ENCODE assay signal across 8 mouse cellular contexts in genomic region chr7:3329776-3330546, GRCm38 (mm10). TPM values are rescaled to one million over a fixed set of nuclear protein-coding genes. Genes with fewer than 3 reads are reported as not detected.
A peak's percentile ranks its signal among the peaks of the same experiment; 100 is the strongest.
DNase-seq lines count a peak whose midpoint lies in the region; ATAC-seq and TF ChIP-seq lines count a peak whose summit lies in the region.

No protein-coding gene starts in this region.

- dilution Hi-C loops in CH12.LX (cut with MboI; ENCODE audit: extremely low pct_ligation_motif_present, extremely low pct_unique_long_range_greater_than_20kb, low sequenced_read_pairs), result no loop called here

- H3K27me3 ChIP-seq in CH12.LX (replicated peaks), result no peaks in the 10 kb centered on the region
- H3K27me3 ChIP-seq in forebrain, embryonic 10.5 days (ENCODE audit: poor library complexity, severe bottlenecking), result peaks cover 26% of the 10 kb centered on the region
- H3K27me3 ChIP-seq in heart, embryonic 15.5 days, result peaks cover 52% of the 10 kb centered on the region
- H3K27me3 ChIP-seq in liver, embryonic 15.5 days, result peaks cover 56% of the 10 kb centered on the region
- H3K27me3 ChIP-seq in neural tube, embryonic 12.5 days (replicated peaks), result peaks cover 4% of the 10 kb centered on the region; the same call in 1 of the 2 replicates
- peaks cover 18% of the 10 kb centered on the region for H3K27me3 ChIP-seq in stomach, embryonic 16.5 days (ENCODE audit: control insufficient read depth, insufficient read depth, low read length)

- H3K9me3 ChIP-seq in CH12.LX (replicated peaks; ENCODE audit: low read length), result no peaks in the 10 kb centered on the region
- H3K9me3 ChIP-seq in forebrain, embryonic 10.5 days, result no peaks in the 10 kb centered on the region
- no peaks in the 10 kb centered on the region for H3K9me3 ChIP-seq in heart, embryonic 15.5 days (replicated peaks)
- no peaks in the 10 kb centered on the region for H3K9me3 ChIP-seq in liver, embryonic 15.5 days (replicated peaks)
- H3K9me3 ChIP-seq in neural tube, embryonic 12.5 days, result no peaks in the 10 kb centered on the region
- no peaks in the 10 kb centered on the region for H3K9me3 ChIP-seq in stomach, embryonic 16.5 days (replicated peaks; ENCODE audit: control insufficient read depth, low read length)

- H3K27ac ChIP-seq in CH12.LX (ENCODE audit: insufficient read depth, low read depth), result no peak overlapping the region
- no peak overlapping the region for H3K27ac ChIP-seq in forebrain, embryonic 10.5 days
- no peak overlapping the region for H3K27ac ChIP-seq in heart, embryonic 15.5 days
- no peak overlapping the region for H3K27ac ChIP-seq in liver, embryonic 15.5 days (replicated peaks)
- no peak overlapping the region for H3K27ac ChIP-seq in neural tube, embryonic 12.5 days
- H3K27ac ChIP-seq in stomach, embryonic 16.5 days (ENCODE audit: low read length), result no peak overlapping the region

- H3K79me2 ChIP-seq in CH12.LX (replicated peaks; ENCODE audit: control insufficient read depth, extremely low read depth, insufficient read depth, poor library complexity, severe bottlenecking), result no peaks in the 10 kb centered on the region

- DNase-seq in CH12.LX (ENCODE audit: extremely low read depth), result peak; percentile 61
- DNase-seq in c-Kit-negative CD71-positive TER-119-positive erythroid progenitor cells, embryonic 14.5 days (ENCODE audit: low read depth, low spot score), result peak; percentile 2
- DNase-seq in forebrain, embryonic 10.5 days (ENCODE audit: extremely low spot score, low spot score), result peak; percentile 79
- peak; percentile 74 to 75 for DNase-seq in kidney, postnatal 25 days

- 23% methylated on average over 31 of the region's 31 CpGs for WGBS in forebrain, embryonic 10.5 days
- WGBS in heart, embryonic 15.5 days, result 15% methylated on average over 31 of the region's 31 CpGs
- WGBS in liver, embryonic 15.5 days (ENCODE audit: insufficient replicate concordance), result 14% methylated on average over 31 of the region's 31 CpGs
- WGBS in neural tube, embryonic 12.5 days, result 21% methylated on average over 31 of the region's 31 CpGs
- WGBS in stomach, embryonic 16.5 days, result 15% methylated on average over 31 of the region's 31 CpGs

- no peak for TF ChIP-seq EP300 in CH12.LX (IDR thresholded peaks at IDR 0.05; ENCODE audit: low read length)

- H3K4me1 ChIP-seq in CH12.LX (ENCODE audit: control insufficient read depth in 1 of 2, insufficient read depth in 2 of 2), result no peaks in the 10 kb centered on the region
- H3K4me1 ChIP-seq in forebrain, embryonic 10.5 days, result peaks cover 42% of the 10 kb centered on the region
- H3K4me1 ChIP-seq in heart, embryonic 15.5 days (replicated peaks), result peaks cover 18% of the 10 kb centered on the region
- no peaks in the 10 kb centered on the region for H3K4me1 ChIP-seq in liver, embryonic 15.5 days (replicated peaks)
- peaks cover 15% of the 10 kb centered on the region for H3K4me1 ChIP-seq in neural tube, embryonic 12.5 days
- H3K4me1 ChIP-seq in stomach, embryonic 16.5 days (ENCODE audit: control insufficient read depth, insufficient read depth, low read length), result no peaks in the 10 kb centered on the region

- TF ChIP-seq POLR2A in CH12.LX (IDR thresholded peaks at IDR 0.05; ENCODE audit: low read depth, low read length), result no peak

- H3K4me2 ChIP-seq in CH12.LX (ENCODE audit: insufficient read depth, low read depth, poor library complexity, severe bottlenecking), result no peak overlapping the region
- peak overlapping the region; percentile 49 for H3K4me2 ChIP-seq in heart, embryonic 15.5 days
- H3K4me2 ChIP-seq in liver, embryonic 15.5 days, result 0 out of 2 replicates have a peak overlapping the region, but pooled peaks have one; percentile 18
- H3K4me2 ChIP-seq in neural tube, embryonic 12.5 days (replicated peaks), result peak overlapping the region; percentile 32
- H3K4me2 ChIP-seq in stomach, embryonic 16.5 days (ENCODE audit: low read depth, low read length), result peak overlapping the region; percentile 36

- no peaks in the 10 kb centered on the region for H3K36me3 ChIP-seq in CH12.LX (replicated peaks in 1 of 2; ENCODE audit: control insufficient read depth in 1 of 2, insufficient read depth in 1 of 2, low read length in 1 of 2)
- no peaks in the 10 kb centered on the region for H3K36me3 ChIP-seq in forebrain, embryonic 10.5 days (replicated peaks)
- no peaks in the 10 kb centered on the region for H3K36me3 ChIP-seq in heart, embryonic 15.5 days
- H3K36me3 ChIP-seq in liver, embryonic 15.5 days (replicated peaks), result no peaks in the 10 kb centered on the region
- no peaks in the 10 kb centered on the region for H3K36me3 ChIP-seq in neural tube, embryonic 12.5 days
- H3K36me3 ChIP-seq in stomach, embryonic 16.5 days (ENCODE audit: control insufficient read depth, insufficient read depth, low read length), result no peaks in the 10 kb centered on the region

- ATAC-seq in heart, embryonic 15.5 days (replicated peaks; ENCODE audit: insufficient number of reproducible peaks, insufficient read depth, low FRiP score, low read depth), result no peak
- ATAC-seq in liver, embryonic 15.5 days (ENCODE audit: insufficient read depth), result no peak
- ATAC-seq in neural tube, embryonic 12.5 days (ENCODE audit: low FRiP score, low read depth), result no peak
- no peak for ATAC-seq in stomach, embryonic 16.5 days (ENCODE audit: insufficient read depth, low FRiP score)

- peak; percentile 85 for TF ChIP-seq RAD21 in CH12.LX (IDR thresholded peaks at IDR 0.05; ENCODE audit: low read depth, low read length)

- in situ Hi-C loops in CH12.LX (cut with MboI; ENCODE audit: low pct_ligation_motif_present, low pct_unique_long_range_greater_than_20kb, low sequenced_read_pairs), result loop anchor here (10.0 kb wide), 1 partner anchor 105 kb away; no protein-coding TSS in a partner anchor

- no peak overlapping the region for H3K4me3 ChIP-seq in CH12.LX (replicated peaks in 1 of 3; ENCODE audit: low read depth in 2 of 3, low read length in 2 of 3, poor library complexity in 1 of 3)
- peak overlapping the region; percentile 35 for H3K4me3 ChIP-seq in forebrain, embryonic 10.5 days
- 0 out of 2 replicates have a peak overlapping the region, but pooled peaks have one; percentile 15 for H3K4me3 ChIP-seq in heart, embryonic 15.5 days
- H3K4me3 ChIP-seq in liver, embryonic 15.5 days (replicated peaks), result no peak overlapping the region
- no peak overlapping the region for H3K4me3 ChIP-seq in neural tube, embryonic 12.5 days
- H3K4me3 ChIP-seq in stomach, embryonic 16.5 days (replicated peaks; ENCODE audit: low read length), result no peak overlapping the region

- no peak overlapping the region for H3K9ac ChIP-seq in CH12.LX (ENCODE audit: insufficient read depth, low read depth)
- H3K9ac ChIP-seq in heart, embryonic 15.5 days, result no peak overlapping the region
- no peak overlapping the region for H3K9ac ChIP-seq in liver, embryonic 15.5 days
- no peak overlapping the region for H3K9ac ChIP-seq in neural tube, embryonic 12.5 days
- H3K9ac ChIP-seq in stomach, embryonic 16.5 days (ENCODE audit: low read length), result peak overlapping the region; percentile 19; the same call in 1 of the 2 replicates

- peak; percentile 85 to 92 for TF ChIP-seq CTCF in CH12.LX (conservative IDR thresholded peaks at IDR 0.05 in 1 of 2, IDR thresholded peaks at IDR 0.05 in 1 of 2; ENCODE audit: low read depth in 2 of 2, low read length in 2 of 2)

TF ChIP-seq in CH12.LX, 34 proteins besides CTCF, POLR2A, EP300 and RAD21 (continues in another document):
- TF ChIP-seq MAFK (IDR thresholded peaks at IDR 0.05; ENCODE audit: insufficient replicate concordance, low read length) (no peak), NELFE (IDR thresholded peaks at IDR 0.05; ENCODE audit: low read depth, low read length) (no peak), HCFC1 (IDR thresholded peaks at IDR 0.05; ENCODE audit: low read depth, low read length) (no peak), E2F4 (IDR thresholded peaks at IDR 0.05; ENCODE audit: insufficient replicate concordance, low read depth, low read length) (no peak), JUN (IDR thresholded peaks at IDR 0.05; ENCODE audit: insufficient read depth, low read depth, low read length) (no peak), MAZ (IDR thresholded peaks at IDR 0.05; ENCODE audit: low read depth, low read length) (0 out of 2 replicates have a peak, but pooled peaks have one; percentile 48), ELF1 (IDR thresholded peaks at IDR 0.05; ENCODE audit: low read depth, low read length) (no peak)

RNA-seq across cellular contexts. Expression of gene Cacng7, which starts 2.8 kb away (rescaled TPM):
- 0.21 TPM in 2 replicates for total RNA-seq in CH12.LX (2012; rRNA removed)
- 0.26 and 0.28 TPM in 2 replicates for total RNA-seq in CH12.LX (2014; rRNA removed)
- 2.4 and 2.8 TPM in 2 replicates for polyA plus RNA-seq in CH12.LX (2012; ENCODE audit: insufficient read length, low read depth)
- 1.7 and 2.2 TPM in 2 replicates for polyA plus RNA-seq in forebrain, embryonic 10.5 days (2016; fragmentation: Nextera tagmentation; extraction: Ambion mirVana)
- polyA plus RNA-seq in heart, embryonic 15.5 days (2015; fragmentation: Nextera tagmentation; extraction: Ambion mirVana), result 0.10 and 0.44 TPM in 2 replicates
- polyA plus RNA-seq in liver, embryonic 15.5 days (2015; fragmentation: Nextera tagmentation; extraction: Ambion mirVana), result 0.03 TPM in 1 of 2 replicates, not detected in the other
- 2.3 and 3.8 TPM in 2 replicates for polyA plus RNA-seq in neural tube, embryonic 12.5 days (2016; fragmentation: Nextera tagmentation; extraction: Ambion mirVana)
- polyA plus RNA-seq in stomach, embryonic 16.5 days (2015; fragmentation: Nextera tagmentation; extraction: Ambion mirVana), result 0.96 and 1.4 TPM in 2 replicates

RNA-seq across cellular contexts. Expression of gene Prkcg, which starts 41.0 kb away (rescaled TPM):
- 0.17 and 0.25 TPM in 2 replicates for total RNA-seq in CH12.LX (2012; rRNA removed)
- 0.11 and 0.15 TPM in 2 replicates for total RNA-seq in CH12.LX (2014; rRNA removed)
- polyA plus RNA-seq in CH12.LX (2012; ENCODE audit: insufficient read length, low read depth), result 2.2 and 3.0 TPM in 2 replicates
- polyA plus RNA-seq in forebrain, embryonic 10.5 days (2016; fragmentation: Nextera tagmentation; extraction: Ambion mirVana), result 0.71 and 1.2 TPM in 2 replicates
- polyA plus RNA-seq in heart, embryonic 15.5 days (2015; fragmentation: Nextera tagmentation; extraction: Ambion mirVana), result 0.25 and 0.30 TPM in 2 replicates
- 0.05 TPM in 1 of 2 replicates, not detected in the other for polyA plus RNA-seq in liver, embryonic 15.5 days (2015; fragmentation: Nextera tagmentation; extraction: Ambion mirVana)
- polyA plus RNA-seq in neural tube, embryonic 12.5 days (2016; fragmentation: Nextera tagmentation; extraction: Ambion mirVana), result 0.24 and 0.25 TPM in 2 replicates
- polyA plus RNA-seq in stomach, embryonic 16.5 days (2015; fragmentation: Nextera tagmentation; extraction: Ambion mirVana), result 0.32 and 1.1 TPM in 2 replicates

RNA-seq across cellular contexts. Expression of gene Myadm, which starts 41.1 kb away (rescaled TPM):
- total RNA-seq in CH12.LX (2012; rRNA removed) (3.7 and 4.4 TPM in 2 replicates), CH12.LX (2014; rRNA removed) (3.4 and 4.6 TPM in 2 replicates)
- 18.0 and 22.6 TPM in 2 replicates for polyA plus RNA-seq in CH12.LX (2012; ENCODE audit: insufficient read length, low read depth)
- 20.9 and 25.0 TPM in 2 replicates for polyA plus RNA-seq in forebrain, embryonic 10.5 days (2016; fragmentation: Nextera tagmentation; extraction: Ambion mirVana)
- 182 and 204 TPM in 2 replicates for polyA plus RNA-seq in heart, embryonic 15.5 days (2015; fragmentation: Nextera tagmentation; extraction: Ambion mirVana)
- polyA plus RNA-seq in liver, embryonic 15.5 days (2015; fragmentation: Nextera tagmentation; extraction: Ambion mirVana), result 31.5 and 41.0 TPM in 2 replicates
- polyA plus RNA-seq in neural tube, embryonic 12.5 days (2016; fragmentation: Nextera tagmentation; extraction: Ambion mirVana), result 33.9 and 37.2 TPM in 2 replicates
- polyA plus RNA-seq in stomach, embryonic 16.5 days (2015; fragmentation: Nextera tagmentation; extraction: Ambion mirVana), result 170 and 217 TPM in 2 replicates

Comparison
In these comparisons a context has a peak if more than half of its experiments do, and no peak if none do; other contexts are left out.
1. DNase-seq: peak in every context shown above with its lines; median percentile 79 in forebrain, embryonic 10.5 days; 74 in kidney, postnatal 25 days; 61 in CH12.LX; 2 in c-Kit-negative CD71-positive TER-119-positive erythroid progenitor cells, embryonic 14.5 days.
2. H3K4me3 ChIP-seq: peak in forebrain, embryonic 10.5 days (single experiment) and heart, embryonic 15.5 days (single experiment); none in CH12.LX (0 of 3), liver, embryonic 15.5 days (single experiment), neural tube, embryonic 12.5 days (single experiment) and stomach, embryonic 16.5 days (single experiment).